Mouse (Mus musculus): ENCODE data around the gene Mmp24. TPM values are rescaled to one million over a fixed set of nuclear protein-coding genes. Genes with fewer than 3 reads are reported as not detected.

The Mmp24 gene
- polyA plus RNA-seq, 1 experiment = not detected

- no peak overlapping the region for H3K4me3 ChIP-seq (ENCODE audit: insufficient read depth, low read depth, low read length)
- 79% methylated on average over 11 of the region's 11 CpGs for WGBS
- H3K4me1 ChIP-seq (ENCODE audit: control insufficient read depth, insufficient read depth, low read length) = 0 out of 2 replicates have a peak, but pooled peaks cover 2% of the 10 kb centered on the region
- TF ChIP-seq POLR2A (IDR thresholded peaks at IDR 0.05; ENCODE audit: insufficient read depth, low read depth, low read length) = no peak
- TF ChIP-seq CTCF (IDR thresholded peaks at IDR 0.05; ENCODE audit: insufficient read depth, low read depth, low read length) = no peak
- H3K27ac ChIP-seq (ENCODE audit: insufficient read depth, low read depth, low read length) = no peak overlapping the region
These were observed 32.9 kb upstream of the Mmp24 start for GRCm38 (mm10) chr2:155742211-155742610.

- H3K4me1 ChIP-seq (ENCODE audit: control insufficient read depth, insufficient read depth, low read length) = 0 out of 2 replicates have a peak, but pooled peaks cover 2% of the 10 kb centered on the region
- H3K4me3 ChIP-seq (ENCODE audit: insufficient read depth, low read depth, low read length) = no peak overlapping the region
- TF ChIP-seq CTCF (IDR thresholded peaks at IDR 0.05; ENCODE audit: insufficient read depth, low read depth, low read length) = no peak
- no peak for TF ChIP-seq POLR2A (IDR thresholded peaks at IDR 0.05; ENCODE audit: insufficient read depth, low read depth, low read length)
- WGBS = 53% methylated on average over 12 of the region's 12 CpGs
- H3K27ac ChIP-seq (ENCODE audit: insufficient read depth, low read depth, low read length) = no peak overlapping the region
These were observed 32.2 kb upstream of the Mmp24 start for GRCm38 (mm10) chr2:155742931-155743337.

- WGBS = 90% methylated on average over 9 of the region's 9 CpGs
- Histone ChIP-seq H3K27ac (ENCODE audit: insufficient read depth, low read depth, low read length) (no peak overlapping the region), H3K4me3 (ENCODE audit: insufficient read depth, low read depth, low read length) (no peak overlapping the region), H3K4me1 (ENCODE audit: control insufficient read depth, insufficient read depth, low read length) (0 out of 2 replicates have a peak, but pooled peaks cover 2% of the 10 kb centered on the region)
- TF ChIP-seq POLR2A (IDR thresholded peaks at IDR 0.05; ENCODE audit: insufficient read depth, low read depth, low read length) (no peak), CTCF (IDR thresholded peaks at IDR 0.05; ENCODE audit: insufficient read depth, low read depth, low read length) (no peak)
These were observed 31.8 kb upstream of the Mmp24 start for GRCm38 (mm10) chr2:155743351-155743750.

- Histone ChIP-seq H3K27ac (ENCODE audit: insufficient read depth, low read depth, low read length) (no peak overlapping the region), H3K4me1 (ENCODE audit: control insufficient read depth, insufficient read depth, low read length) (0 out of 2 replicates have a peak, but pooled peaks cover 2% of the 10 kb centered on the region), H3K4me3 (ENCODE audit: insufficient read depth, low read depth, low read length) (no peak overlapping the region)
- TF ChIP-seq CTCF (IDR thresholded peaks at IDR 0.05; ENCODE audit: insufficient read depth, low read depth, low read length) (no peak), POLR2A (IDR thresholded peaks at IDR 0.05; ENCODE audit: insufficient read depth, low read depth, low read length) (no peak)
- 72% methylated on average over 3 of the region's 3 CpGs for WGBS
These were observed 29.7 kb upstream of the Mmp24 start for GRCm38 (mm10) chr2:155745487-155745886.

GRCm38 (mm10) chr2:155749394-155749793, 25.7 kb upstream of the Mmp24 start:
- H3K27ac ChIP-seq (ENCODE audit: insufficient read depth, low read depth, low read length) = no peak overlapping the region
- TF ChIP-seq CTCF (IDR thresholded peaks at IDR 0.05; ENCODE audit: insufficient read depth, low read depth, low read length) (no peak), POLR2A (IDR thresholded peaks at IDR 0.05; ENCODE audit: insufficient read depth, low read depth, low read length) (no peak)
- peaks cover 22% of the 10 kb centered on the region for H3K4me1 ChIP-seq (ENCODE audit: control insufficient read depth, insufficient read depth, low read length)
- no peak overlapping the region for H3K4me3 ChIP-seq (ENCODE audit: insufficient read depth, low read depth, low read length)
- WGBS = 90% methylated on average over 4 of the region's 4 CpGs

- 7% methylated on average over 25 of the region's 25 CpGs for WGBS
- TF ChIP-seq CTCF (IDR thresholded peaks at IDR 0.05; ENCODE audit: insufficient read depth, low read depth, low read length) (no peak), POLR2A (IDR thresholded peaks at IDR 0.05; ENCODE audit: insufficient read depth, low read depth, low read length) (no peak)
- peaks cover 22% of the 10 kb centered on the region for H3K4me1 ChIP-seq (ENCODE audit: control insufficient read depth, insufficient read depth, low read length)
- no peak within 1 kb of the TSS for H3K27ac ChIP-seq (ENCODE audit: insufficient read depth, low read depth, low read length)
- peak within 1 kb of the TSS; percentile 34 for H3K4me3 ChIP-seq (ENCODE audit: insufficient read depth, low read depth, low read length)
These were observed 23.9 kb upstream of the Mmp24 start, which contains the start of gene Procr for GRCm38 (mm10) chr2:155751014-155751786. TSS of gene Procr (plus strand) at chr2:155751117.

GRCm38 (mm10) chr2:155755746-155756145, 19.4 kb upstream of the Mmp24 start:
- TF ChIP-seq CTCF (IDR thresholded peaks at IDR 0.05; ENCODE audit: insufficient read depth, low read depth, low read length) = no peak
- TF ChIP-seq POLR2A (IDR thresholded peaks at IDR 0.05; ENCODE audit: insufficient read depth, low read depth, low read length) = no peak

GRCm38 (mm10) chr2:155756855-155757566, 18.1 kb upstream of the Mmp24 start:
- WGBS = 70% methylated on average over 14 of the region's 14 CpGs
- no peak overlapping the region for H3K4me3 ChIP-seq (ENCODE audit: insufficient read depth, low read depth, low read length)
- H3K27ac ChIP-seq (ENCODE audit: insufficient read depth, low read depth, low read length) = no peak overlapping the region
- TF ChIP-seq POLR2A (IDR thresholded peaks at IDR 0.05; ENCODE audit: insufficient read depth, low read depth, low read length) (no peak), CTCF (IDR thresholded peaks at IDR 0.05; ENCODE audit: insufficient read depth, low read depth, low read length) (no peak)
- peaks cover 14% of the 10 kb centered on the region for H3K4me1 ChIP-seq (ENCODE audit: control insufficient read depth, insufficient read depth, low read length)

More at GRCm38 (mm10) chr2:155755746-155756145, 19.4 kb upstream of the Mmp24 start:
- WGBS = 0% methylated on average over 1 of the region's 1 CpGs
- Histone ChIP-seq H3K4me3 (ENCODE audit: insufficient read depth, low read depth, low read length) (no peak overlapping the region), H3K4me1 (ENCODE audit: control insufficient read depth, insufficient read depth, low read length) (peaks cover 22% of the 10 kb centered on the region), H3K27ac (ENCODE audit: insufficient read depth, low read depth, low read length) (no peak overlapping the region)
